Mouse (Mus musculus) layer of hippocampus, adult 8-10 months (tissue): ENCODE measurements around the gene Gm3336. TPM values are rescaled to one million over a fixed set of nuclear protein-coding genes. Genes with fewer than 3 reads are reported as not detected.

Experiments used
- DNase-seq, 2 experiments: peaks; one replicate each; pipeline ENCODE4 v3.0.0; 2022; ENCODE audit warnings: low spot score in 2 of 2
- total RNA-seq, 4 experiments: library from RNA; stranded (reverse); gene quantifications; 2 replicates each; pipeline ENCODE4 v1.2.4; 2022

Gm3336 gene
- total RNA-seq, result not detected

DNA sequence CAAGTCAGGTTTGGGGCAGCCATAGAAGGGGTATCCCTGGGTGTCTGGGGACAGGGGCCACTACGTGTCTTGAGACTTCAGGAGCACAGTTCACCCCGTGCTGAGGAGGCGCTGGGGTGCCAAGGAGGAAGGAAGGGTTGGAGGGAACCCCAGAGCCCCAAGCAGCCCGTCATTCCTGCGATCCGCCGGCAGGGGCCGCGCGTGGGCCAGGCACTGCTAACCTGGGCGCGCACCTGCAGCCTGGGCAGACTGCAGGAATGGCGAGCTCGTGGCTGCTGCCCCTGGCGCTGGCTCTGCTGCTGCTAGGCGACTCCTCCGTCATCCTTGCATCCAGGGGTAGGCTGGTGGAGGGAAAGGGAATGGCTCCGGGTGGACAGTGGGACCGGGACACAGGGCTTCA, at the start of gene Gm3336:
Gene Gm3336 (plus strand): TSS at position 247 of the 400 bp plus-strand sequence.
- no peak for DNase-seq

DNA sequence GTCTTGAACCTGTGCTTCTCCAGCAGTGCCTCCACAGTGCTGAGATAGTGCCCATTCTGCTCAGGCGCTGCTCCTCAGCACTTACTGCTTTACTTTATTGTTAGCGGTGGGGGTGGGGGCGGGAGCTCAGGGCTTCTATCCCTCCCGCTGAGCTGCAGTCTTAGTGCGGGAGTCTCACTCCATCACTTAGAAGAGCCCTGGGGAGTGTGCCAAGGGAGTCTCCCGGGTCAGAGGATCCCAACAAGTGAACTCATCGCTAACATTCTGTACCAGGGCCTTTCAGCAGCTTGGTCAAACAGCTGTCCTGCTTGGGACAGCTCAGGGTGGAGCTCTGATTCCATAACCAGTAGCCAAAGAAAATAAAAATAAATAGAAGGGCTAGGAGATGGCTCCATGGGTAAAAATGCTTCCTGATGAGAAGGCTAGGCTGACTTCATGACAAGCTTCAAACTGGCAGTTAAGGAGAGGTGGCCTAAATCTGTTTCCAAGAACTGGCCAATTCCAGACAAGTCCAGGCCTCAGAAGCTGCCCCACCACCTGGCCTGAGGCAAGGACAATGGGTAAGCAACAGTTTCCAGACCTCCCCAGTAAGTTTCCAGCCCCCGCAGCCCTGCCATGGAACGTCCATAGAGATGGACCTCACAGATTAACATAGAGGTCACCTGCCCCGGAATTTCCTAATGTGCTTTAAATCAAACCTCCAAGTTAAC, 46.6 kb upstream of the Gm3336 start:
- no peak for DNase-seq

DNA sequence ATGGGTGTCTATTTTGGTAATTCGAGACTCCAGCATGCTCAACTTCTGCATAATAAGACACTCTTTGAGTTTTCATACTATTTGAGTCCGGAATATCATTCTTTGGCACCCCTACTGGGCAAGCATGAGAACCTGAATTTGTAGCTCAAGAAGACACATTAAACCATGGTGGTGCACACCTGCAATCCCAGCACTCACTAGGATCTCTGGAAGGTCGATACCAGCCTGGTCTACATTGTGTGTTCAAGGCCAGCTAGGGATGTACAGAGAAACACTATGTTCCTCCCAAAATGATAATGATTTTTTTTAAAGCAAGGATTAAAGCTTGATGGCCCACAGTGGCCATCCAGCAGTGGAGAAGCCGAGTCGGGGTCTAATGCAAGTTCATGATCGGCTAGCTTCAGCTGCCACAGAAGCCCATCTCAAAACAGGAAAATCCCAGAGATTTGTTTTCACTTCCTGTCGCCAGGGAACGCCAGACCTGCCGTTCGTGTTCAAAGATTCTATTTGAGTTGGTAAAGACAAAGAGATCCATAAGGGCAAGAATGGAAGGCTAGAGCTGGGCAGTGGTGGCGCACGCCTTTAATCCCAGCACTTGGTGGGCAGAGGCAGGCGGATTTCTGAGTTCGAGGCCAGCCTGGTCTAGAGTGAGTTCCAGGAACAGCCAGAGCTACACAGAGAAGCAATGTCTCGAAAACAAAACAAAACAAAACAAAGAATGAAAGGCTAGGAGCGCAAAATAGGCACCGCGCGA, 45.8 kb upstream of the Gm3336 start:
- no peak for DNase-seq

DNA sequence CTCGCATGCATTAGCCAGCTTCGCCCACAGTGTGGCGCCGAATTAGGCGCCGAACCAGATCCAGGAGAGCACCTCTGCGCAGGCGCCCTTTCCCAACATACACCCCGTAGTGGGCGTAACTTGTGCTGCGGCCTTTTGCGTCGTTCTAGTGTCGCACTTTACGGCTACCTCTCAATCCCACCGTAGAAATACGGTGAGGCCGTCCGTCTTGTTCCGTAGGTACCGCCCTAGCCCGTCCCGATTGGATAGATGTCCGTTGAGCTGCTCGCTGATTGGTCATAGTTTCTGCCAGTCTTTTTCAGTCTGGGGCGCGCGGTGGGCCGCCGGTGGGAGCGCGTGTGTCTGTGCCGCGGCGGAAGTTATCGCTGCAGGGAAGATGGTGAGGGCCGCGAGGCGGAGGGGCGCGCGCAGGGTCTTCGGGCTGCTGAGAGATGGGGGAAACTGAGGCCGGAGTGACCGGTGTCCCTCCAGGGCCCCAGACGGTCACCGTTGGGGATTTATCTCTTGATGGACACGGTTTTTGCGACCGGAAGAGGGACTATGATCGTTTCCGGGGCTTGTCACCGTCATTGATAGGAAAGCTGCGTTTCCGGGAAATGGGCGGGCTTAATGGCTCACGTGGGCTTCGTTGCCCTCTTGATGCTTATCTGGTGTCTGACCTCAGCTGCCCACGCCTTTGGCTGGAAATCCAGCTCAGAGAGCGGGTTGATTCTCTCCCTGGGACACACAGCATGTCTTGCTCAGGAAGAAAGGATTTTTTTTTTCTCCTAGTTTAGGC, 45.1 kb upstream of the Gm3336 start, which contains the start of gene Lsm4:
Gene Lsm4 (plus strand): TSS at position 170 of the 778 bp plus-strand sequence.
- peak; percentile 98 to 99 for DNase-seq

DNA sequence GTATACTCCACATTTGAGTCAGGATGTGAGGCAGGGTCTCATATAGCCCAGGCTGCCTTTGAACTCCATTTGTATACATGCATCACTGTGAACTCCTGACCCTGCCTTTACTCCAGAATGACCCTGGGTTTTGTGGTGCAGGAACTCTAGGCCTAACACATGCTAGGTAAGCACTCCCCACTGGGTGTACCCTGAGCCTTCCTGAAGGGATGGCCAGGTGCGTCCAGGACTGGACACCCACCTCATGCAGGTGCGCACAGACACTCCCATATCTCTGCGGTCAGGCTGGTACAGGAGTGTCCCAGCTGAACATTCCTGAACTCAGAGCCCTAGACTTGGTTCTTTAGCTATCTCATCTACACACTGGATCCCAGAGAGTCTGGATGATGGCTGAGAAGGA, 44.2 kb upstream of the Gm3336 start:
- no peak for DNase-seq

DNA sequence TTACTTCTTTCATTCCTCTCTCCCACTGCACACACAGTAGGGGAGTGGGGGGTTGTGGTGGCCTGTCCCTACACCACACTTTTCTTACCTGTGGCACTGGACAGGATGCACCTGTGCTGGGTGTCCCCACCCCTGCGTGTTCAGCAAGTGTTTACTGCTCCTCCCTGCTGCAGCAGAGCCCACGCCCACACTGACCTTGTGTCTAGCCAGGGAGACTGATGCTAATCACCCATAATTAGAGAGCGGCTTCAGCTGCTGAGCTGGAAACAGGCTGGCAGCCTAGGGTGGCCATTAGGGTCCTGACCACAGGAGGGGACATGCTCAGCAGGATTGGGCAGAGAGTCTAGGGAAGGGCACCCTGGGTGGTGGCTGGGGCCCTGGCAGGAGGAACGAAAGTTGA, 43.6 kb upstream of the Gm3336 start:
- no peak for DNase-seq

DNA sequence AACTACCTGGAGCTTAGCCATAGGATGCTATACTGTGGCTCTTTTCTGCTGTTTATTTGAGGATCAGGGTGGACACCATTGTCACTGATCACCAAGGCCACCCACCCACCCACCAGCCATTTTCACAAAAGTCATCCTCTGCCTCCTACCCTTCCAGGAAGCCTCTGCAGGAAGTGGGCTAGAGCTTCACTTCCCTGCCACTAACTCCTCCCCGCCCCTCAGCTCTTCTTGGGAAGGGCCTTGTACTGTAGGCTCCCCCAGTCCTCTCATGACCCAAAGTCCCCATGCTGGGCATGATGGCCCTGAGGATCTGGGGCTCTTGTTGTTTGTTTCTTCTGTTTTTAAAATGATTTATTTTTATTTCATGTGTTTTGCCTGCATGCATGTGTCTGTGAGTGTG, 43.0 kb upstream of the Gm3336 start:
- DNase-seq, result no peak

DNA sequence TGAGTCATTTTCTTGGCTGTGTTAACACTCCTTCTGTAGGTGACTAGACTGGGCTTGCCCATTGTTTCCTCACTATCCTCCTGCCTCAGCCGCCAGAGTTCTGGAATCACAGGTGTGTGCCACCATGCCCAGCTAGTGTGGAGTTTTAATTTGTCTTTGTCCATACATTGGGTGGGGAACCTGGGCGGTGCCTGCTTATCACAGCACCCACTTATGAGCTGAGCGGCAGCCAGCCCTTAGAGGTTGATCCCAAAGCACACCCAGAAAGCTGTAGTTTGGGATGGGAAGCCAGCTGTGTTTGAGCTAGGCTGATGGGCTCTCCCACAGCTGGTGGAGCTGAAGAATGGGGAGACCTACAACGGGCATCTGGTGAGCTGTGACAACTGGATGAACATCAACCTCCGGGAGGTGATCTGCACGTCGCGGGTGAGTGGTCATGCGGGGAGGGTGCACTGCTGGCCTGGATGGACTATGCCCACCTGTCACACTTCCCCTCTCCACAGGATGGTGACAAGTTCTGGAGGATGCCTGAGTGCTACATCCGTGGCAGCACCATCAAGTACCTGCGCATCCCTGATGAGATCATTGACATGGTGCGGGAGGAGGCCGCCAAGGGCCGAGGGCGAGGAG, 40.8 kb upstream of the Gm3336 start:
- DNase-seq, result no peak

DNA sequence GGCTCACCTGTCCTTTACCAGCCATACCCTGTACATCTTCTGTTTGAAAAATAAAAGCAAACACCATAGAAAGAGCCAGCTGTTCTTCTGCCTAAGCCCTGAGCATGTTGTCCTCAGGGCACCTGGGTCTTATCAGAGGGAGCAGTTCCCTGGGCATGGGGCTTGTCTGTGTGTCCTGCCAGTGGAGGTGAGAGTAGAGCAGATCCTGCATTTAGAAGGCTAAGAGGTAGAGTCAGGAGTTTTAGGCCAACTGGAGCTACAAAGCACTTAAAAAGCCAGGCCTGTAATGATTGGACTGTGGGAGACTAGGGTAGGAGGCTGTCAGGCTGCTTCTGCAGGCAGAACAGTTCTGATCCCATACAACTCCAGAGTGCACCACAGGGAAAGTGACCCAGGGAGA, 39.7 kb upstream of the Gm3336 start:
- no peak for DNase-seq

DNA sequence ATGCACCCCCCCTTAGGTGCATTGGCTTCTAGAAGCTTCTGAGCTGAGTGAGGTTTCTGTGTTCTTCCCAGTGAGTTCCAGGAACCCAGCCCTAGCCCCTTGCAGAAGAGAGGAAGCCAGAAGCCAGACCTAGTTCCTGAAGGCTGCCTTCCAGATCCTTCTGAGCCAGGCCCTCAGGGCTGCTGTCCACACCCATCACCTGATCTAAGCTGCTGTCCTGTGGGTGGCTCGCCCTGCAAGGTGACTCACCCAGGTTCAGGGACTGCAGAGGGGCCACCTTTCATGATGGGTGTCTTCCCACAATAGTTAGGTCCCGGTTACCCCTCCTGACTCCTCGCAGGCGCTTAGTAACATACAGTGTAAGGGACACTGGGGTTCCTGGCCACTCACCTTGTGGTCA, 38.9 kb upstream of the Gm3336 start:
- DNase-seq, result no peak

DNA sequence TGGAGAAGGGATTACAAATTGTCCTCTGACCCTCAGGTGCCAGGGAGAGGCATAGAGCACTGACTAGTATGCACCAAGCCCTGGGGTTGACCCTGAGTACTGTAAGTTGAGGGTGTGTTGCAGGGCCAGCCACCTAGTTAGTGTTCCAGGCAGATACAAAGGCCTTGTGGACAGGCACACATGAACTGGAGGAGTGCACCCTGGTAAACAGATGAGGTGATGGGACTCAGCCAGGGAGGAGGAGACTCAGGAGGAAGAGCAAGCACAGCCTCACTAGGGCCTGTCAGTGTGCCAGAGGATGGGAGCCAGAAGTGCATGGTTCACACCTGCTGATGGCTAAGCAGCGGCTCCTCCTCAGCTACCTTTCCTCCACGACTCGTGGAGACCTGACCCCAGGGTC, 38.3 kb upstream of the Gm3336 start:
- DNase-seq, result no peak

DNA sequence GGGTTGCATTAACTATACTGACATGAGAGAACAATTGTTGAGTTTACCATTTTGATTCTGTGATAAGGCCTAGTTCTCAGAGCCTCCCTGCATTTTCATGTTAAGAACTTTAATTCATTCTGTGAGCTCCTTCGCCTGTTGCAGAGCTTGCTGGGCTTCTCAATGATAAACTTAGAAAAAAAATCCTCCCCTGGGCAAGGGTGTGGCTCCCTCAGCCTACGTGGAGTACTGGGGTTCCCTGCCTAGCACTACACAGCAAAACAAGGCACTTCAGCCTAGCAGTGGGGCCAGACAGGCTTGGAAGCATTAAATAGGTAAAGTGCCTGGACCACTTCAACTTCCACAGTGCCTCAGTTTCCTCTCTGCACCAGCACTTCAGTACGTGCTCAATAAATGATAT, 36.9 kb upstream of the Gm3336 start:
- no peak for DNase-seq

DNA sequence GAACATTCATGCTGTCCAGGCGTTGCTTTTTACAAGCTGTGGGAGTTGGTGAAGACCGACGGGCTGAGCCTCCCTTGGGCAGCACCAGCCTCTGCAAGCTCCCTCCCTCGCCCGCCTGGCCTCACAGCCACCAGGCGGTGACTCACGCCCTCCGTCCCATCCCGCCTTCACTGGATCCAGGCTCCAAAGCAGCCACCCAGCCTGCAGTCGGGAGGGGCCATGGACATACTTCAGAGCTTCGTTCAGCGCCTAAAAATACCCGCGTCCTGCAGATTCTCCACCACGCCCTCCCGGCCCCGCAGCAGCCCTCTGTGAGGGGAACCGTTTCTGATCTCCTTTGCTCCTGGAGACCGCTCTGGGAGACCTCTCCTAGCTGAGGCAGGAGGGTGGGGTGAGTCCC, 36.1 kb upstream of the Gm3336 start:
- DNase-seq, result no peak

DNA sequence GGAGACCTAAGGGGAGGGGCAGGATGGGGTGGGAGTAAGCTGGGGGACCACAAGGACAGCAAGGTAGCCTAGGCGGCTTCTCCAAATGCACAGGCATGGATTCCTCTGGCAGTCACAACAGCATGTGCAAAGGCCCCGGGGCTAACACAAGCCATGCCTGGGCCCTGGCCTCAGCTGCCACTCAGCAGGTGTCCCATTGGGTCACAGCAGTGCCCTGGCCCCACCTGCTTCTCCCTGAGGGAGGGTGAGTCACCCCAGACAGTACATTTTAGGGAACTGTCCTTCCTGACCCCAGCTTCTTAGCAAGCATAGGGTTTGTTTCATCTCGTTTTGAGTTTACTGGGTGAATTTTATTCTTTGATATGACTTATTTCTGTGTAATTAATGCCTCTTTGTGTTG, 35.7 kb upstream of the Gm3336 start:
- no peak for DNase-seq

DNA sequence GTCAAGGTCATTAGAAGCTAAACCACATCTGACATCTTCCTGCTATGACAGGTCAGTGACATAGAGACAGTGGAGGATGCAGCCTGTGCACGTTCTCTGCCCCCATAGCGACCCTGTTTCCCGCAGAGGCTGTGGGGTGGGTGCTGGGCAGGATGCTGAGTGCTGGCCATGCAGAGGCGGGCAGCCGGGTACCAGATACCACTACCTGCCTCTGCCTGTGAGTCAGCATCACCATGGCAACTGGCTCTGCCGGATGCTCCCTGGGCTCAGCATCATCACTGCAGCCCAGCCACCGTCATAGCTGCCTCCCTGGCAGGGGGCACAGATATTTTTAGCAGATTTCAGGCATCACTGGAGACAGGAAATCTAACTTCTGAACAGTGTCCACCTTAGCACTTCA, 34.1 kb upstream of the Gm3336 start:
- DNase-seq, result peak; percentile 77 to 80

DNA sequence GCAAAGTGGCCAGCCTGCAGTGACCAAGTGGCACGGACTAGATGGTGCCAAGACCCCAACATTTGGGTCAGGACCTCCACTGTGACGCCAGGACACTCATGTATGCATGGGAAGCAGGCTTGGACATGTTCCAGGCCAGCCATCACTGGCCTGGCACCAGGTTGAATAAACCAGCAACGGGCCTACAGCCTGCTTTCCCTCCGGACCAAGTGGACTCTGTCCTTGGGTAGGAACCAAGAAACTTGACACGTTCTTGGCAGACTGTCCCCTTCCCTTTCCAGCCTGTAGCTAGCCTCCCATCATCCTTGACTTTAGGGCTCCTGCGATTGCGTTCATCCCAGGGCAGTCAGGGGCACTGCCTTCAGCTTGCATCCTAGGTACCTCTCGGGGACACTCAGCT, 30.8 kb upstream of the Gm3336 start:
- DNase-seq, result no peak

DNA sequence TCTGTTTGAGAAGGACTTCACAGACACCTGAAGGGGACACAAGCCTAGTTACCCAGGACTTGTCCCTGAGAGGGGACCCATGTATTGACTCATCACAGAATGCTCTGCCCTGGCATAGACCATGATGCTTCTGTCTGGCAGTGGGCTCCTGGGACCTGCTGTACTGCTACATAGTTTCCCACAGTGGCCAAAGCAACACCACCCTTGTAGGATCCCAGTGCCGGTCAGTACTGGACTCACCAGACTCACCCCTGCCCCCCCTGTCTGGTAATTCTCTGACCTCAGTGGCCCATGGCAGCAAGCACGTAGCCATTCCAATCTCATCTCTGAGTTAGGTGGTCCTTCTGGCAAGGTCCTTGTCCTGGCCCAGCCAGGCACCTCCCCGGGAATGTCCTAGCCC, 30.2 kb upstream of the Gm3336 start:
- DNase-seq, result no peak

DNA sequence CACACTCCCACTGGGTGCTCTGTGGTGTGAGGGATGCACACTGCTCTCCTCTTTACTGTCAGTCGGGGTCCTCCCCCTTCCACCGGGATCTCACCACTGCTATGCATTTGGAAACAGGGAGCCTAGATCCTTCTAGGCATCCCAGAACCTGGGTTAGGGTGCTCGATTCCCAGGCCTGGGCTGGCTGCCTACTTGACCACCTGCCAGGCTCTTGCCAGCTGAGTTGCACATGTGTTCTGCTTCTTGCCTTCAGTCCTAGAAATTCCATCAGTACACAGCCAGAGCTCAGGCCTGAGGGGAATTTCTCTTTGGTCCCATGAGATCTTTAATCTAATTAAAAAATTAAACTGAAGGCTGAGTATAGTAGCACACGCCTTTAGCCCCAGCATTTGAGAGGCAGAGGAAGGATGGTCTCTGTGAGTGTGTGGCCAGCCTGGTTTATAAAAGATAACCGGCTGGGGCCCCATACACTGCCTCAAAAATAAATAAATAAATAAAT, 28.4 kb upstream of the Gm3336 start:
- no peak for DNase-seq

DNA sequence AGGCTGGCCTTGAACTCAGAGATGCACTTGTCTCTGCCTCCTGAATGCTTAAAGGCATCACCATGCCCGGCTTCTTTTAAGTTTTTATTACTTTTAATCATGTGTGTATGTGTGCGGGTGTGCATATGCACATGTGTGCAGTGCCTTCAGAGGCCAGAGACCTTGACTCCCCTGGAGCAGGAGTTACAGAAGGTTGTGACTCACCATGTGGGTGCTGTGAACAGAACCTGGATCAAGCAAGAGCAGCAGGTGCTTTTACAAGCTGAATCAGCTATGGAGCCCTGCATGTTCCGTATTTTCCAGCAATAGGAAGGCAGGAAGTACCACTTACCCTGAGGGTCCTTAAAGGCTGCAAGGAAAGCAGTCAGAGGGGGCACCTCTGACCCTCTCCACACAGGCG, 27.1 kb upstream of the Gm3336 start:
- DNase-seq, result no peak

DNA sequence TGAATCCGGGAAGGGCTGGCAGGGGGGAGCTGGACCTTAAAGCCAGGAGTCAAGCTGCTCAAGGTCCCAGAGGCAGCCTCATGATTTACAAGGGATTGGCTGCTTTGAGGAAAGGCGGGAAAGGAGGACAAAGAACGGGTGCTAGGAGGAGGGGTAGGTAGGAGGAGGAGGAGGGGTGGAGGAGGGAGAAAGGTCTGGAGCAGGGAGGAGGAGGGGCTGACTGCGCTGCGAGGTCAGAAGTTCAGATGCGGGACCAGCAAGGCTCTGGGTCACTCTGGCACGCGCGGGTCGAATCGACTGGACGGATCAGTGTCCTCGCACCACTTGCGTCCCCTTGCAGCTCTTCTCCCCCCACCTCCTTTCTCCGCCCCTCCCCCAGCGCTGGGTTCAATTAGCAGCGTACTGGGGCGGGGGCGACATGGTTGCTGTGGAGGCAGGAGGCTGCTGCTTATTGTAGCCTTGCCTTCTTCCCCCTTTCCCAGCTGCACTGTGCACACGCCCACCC, 26.6 kb upstream of the Gm3336 start:
- no peak for DNase-seq

DNA sequence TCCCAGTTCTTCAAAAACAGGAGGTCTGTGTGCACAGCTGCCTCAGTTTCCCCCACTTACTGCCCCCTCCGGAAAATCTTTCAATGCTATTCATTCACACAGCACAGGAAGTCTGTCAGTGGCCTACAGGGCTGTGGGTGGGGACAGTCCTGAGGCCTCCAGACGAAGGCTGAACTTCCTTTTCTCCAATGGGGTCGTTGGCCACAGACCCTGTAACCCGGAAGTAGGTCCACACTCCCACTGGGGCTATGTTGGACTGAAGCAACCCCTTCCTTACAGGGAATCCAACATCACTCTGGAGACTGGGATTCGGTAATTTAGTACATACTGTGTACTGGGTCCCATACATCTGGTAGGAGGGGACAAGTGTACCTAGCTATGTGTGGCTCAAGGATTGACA, 24.7 kb upstream of the Gm3336 start:
- DNase-seq, result no peak
